Mouse (Mus musculus) stomach, postnatal 0 days (tissue): ENCODE measurements around the gene Tbc1d19.

Experiments
- CTCF ChIP-seq: IDR thresholded peaks from 2 replicates; pipeline ENCODE4 v1.5.1; 2016; ENCODE audit warnings: antibody characterized with exemption, low read depth, mild to moderate bottlenecking, moderate library complexity
- EP300 ChIP-seq: optimal IDR thresholded peaks from 2 replicates; pipeline ENCODE3; 2016; ENCODE audit warnings: antibody characterized with exemption

DNA sequence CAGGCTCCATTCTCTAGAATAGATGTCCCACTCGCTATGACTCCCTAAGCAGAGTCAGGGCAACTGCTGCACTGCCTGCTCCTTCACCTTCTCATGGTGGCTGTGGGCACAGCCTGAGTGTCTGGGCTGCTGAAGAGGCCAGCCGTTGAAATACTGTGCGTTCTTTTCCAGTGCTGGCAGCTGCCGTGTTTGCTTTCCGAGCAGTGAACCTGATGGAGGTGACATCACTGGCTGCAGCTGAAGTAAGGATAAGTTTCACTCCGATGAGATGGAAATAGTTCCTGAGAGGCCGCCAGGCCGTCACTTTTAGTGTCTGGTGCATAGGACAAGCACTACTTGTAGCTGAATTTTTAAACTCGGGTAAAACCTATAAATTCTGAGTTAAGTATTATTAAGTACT lies 92.0 kb downstream of the Tbc1d19 start:
- no peak for TF ChIP-seq CTCF
- TF ChIP-seq EP300, result no peak
